ENCODE assay signal across 11 mouse cellular contexts in the genomic region with DNA sequence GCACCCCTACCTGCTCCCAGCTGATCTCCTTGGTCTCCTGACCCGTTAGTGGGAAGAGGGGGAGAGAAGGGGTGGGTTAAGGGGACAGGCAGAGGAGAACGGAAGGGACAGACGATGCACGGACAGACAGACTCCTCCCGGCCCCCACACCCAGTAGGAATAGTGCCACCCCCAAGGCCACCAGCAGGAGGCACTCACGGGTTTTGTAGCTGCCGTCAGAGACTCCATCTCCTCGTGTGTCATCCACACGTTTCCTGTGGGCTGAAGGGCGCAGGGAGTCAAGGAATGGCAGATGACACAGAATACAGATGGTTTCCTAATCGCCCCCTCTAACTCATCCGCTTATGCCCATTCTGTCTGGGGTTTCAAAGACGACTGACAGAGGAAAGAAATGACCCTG. TPM values are rescaled to one million over a fixed set of nuclear protein-coding genes. Genes with fewer than 3 reads are reported as not detected.
DNase-seq lines count a peak whose midpoint lies in the region; ATAC-seq and TF ChIP-seq lines count a peak whose summit lies in the region.
"Had no signal": no experiment of that assay in that cellular context is flagged by ENCODE, and none has a peak within 500 bp of the region (broad histone marks: within the 10 kb centered on the region; RNA-seq: fewer than 3 reads in every experiment).

No protein-coding gene starts in this region.

- no peak overlapping the region for H3K27ac ChIP-seq in liver, embryonic 14.5 days
- H3K27ac ChIP-seq in liver, embryonic 11.5 days (ENCODE audit: low read depth, low read length) = no peak overlapping the region
- H3K27ac ChIP-seq in ES-Bruce4 (ENCODE audit: insufficient read depth, low read length) = no peak overlapping the region

- no peak for TF ChIP-seq EP300 in liver, embryonic 14.5 days (IDR thresholded peaks at IDR 0.05; ENCODE audit: low read depth)
- peak; percentile 58; the same call in 1 of the 2 replicates for TF ChIP-seq EP300 in ES-Bruce4 (IDR thresholded peaks at IDR 0.05; ENCODE audit: insufficient read depth, low read depth, low read length)

- no peaks in the 10 kb centered on the region for H3K9me3 ChIP-seq in liver, embryonic 14.5 days (ENCODE audit: control insufficient read depth, low read length)
- H3K9me3 ChIP-seq in liver, embryonic 11.5 days (ENCODE audit: control insufficient read depth, low read length) = no peaks in the 10 kb centered on the region
- no peaks in the 10 kb centered on the region for H3K9me3 ChIP-seq in ES-Bruce4 (replicated peaks; ENCODE audit: control insufficient read depth, insufficient read depth, low read length, poor library complexity, severe bottlenecking)

- no peak for ATAC-seq in liver, embryonic 14.5 days (ENCODE audit: insufficient read depth)
- no peak for ATAC-seq in liver, embryonic 11.5 days (replicated peaks; ENCODE audit: low FRiP score)
- ATAC-seq: Patski had no signal

- no peak overlapping the region for H3K4me3 ChIP-seq in liver, embryonic 14.5 days (ENCODE audit: insufficient read depth in 1 of 2, low read depth in 2 of 2, low read length in 2 of 2)
- H3K4me3 ChIP-seq in liver, embryonic 11.5 days (ENCODE audit: low read depth, low read length) = no peak overlapping the region
- peak overlapping the region; percentile 61 for H3K4me3 ChIP-seq in ES-Bruce4 (ENCODE audit: low read depth, low read length)

- peaks cover 2% of the 10 kb centered on the region; the same call in 1 of the 2 replicates for H3K27me3 ChIP-seq in liver, embryonic 14.5 days (ENCODE audit: control insufficient read depth, insufficient read depth, low read length)
- H3K27me3 ChIP-seq in liver, embryonic 11.5 days (replicated peaks; ENCODE audit: control insufficient read depth, insufficient read depth, low read length) = peaks cover 6% of the 10 kb centered on the region; the same call in 1 of the 2 replicates
- no peaks in the 10 kb centered on the region for H3K27me3 ChIP-seq in ES-Bruce4 (ENCODE audit: control insufficient read depth, insufficient read depth, low read length, poor library complexity, severe bottlenecking)
- H3K27me3 ChIP-seq: Patski had no signal

- no peak for TF ChIP-seq POLR2A in ES-Bruce4 (IDR thresholded peaks at IDR 0.05; ENCODE audit: insufficient read depth, low read length)

- H3K36me3 ChIP-seq in liver, embryonic 14.5 days (replicated peaks; ENCODE audit: control insufficient read depth, insufficient read depth, low read depth) = no peaks in the 10 kb centered on the region
- no peaks in the 10 kb centered on the region for H3K36me3 ChIP-seq in liver, embryonic 11.5 days (ENCODE audit: control insufficient read depth, insufficient read depth, low read length)
- H3K36me3 ChIP-seq in ES-Bruce4 (ENCODE audit: control insufficient read depth, insufficient read depth, low read length, poor library complexity, severe bottlenecking) = no peaks in the 10 kb centered on the region

- H3K9ac ChIP-seq in liver, embryonic 14.5 days (replicated peaks) = no peak overlapping the region
- no peak overlapping the region for H3K9ac ChIP-seq in liver, embryonic 11.5 days (ENCODE audit: low read depth, low read length)
- H3K9ac ChIP-seq in ES-Bruce4 (ENCODE audit: low read depth, poor library complexity, severe bottlenecking) = peak overlapping the region; percentile 6; the same call in 1 of the 2 replicates

- DNase-seq in cerebellum, adult 9-10 months = peak; percentile 37
- DNase-seq in cerebellum, adult 18-20 months = no peak
- DNase-seq in liver, embryonic 14.5 days (ENCODE audit: low read depth in 3 of 3, low spot score in 3 of 3) = no peak
- DNase-seq in liver, embryonic 11.5 days (ENCODE audit: low spot score) = no peak
- DNase-seq in retina, embryonic 14.5 days (ENCODE audit: low spot score) = peak; percentile 57
- no peak for DNase-seq in left cerebral cortex, adult 9 months (ENCODE audit: low spot score in 2 of 2)
- no peak for DNase-seq in heart, adult 9 months (ENCODE audit: low spot score in 2 of 2)
- DNase-seq: kidney, postnatal 14 days had no signal

- H3K4me2 ChIP-seq in liver, embryonic 14.5 days (ENCODE audit: low read depth) = no peak overlapping the region
- no peak overlapping the region for H3K4me2 ChIP-seq in liver, embryonic 11.5 days

- WGBS in liver, embryonic 14.5 days (ENCODE audit: insufficient replicate concordance) = 16% methylated on average over 12 of the region's 13 CpGs
- 22% methylated on average over 13 of the region's 13 CpGs for WGBS in liver, embryonic 11.5 days

- peak; percentile 62 for TF ChIP-seq CTCF in liver, embryonic 14.5 days (IDR thresholded peaks at IDR 0.05; ENCODE audit: low read depth)
- TF ChIP-seq CTCF in ES-Bruce4 (IDR thresholded peaks at IDR 0.05; ENCODE audit: low read depth, low read length) = peak; percentile 80

- peaks cover 15 to 26% of the 10 kb centered on the region in 2 experiments for H3K4me1 ChIP-seq in liver, embryonic 14.5 days (replicated peaks; ENCODE audit: control insufficient read depth in 2 of 2, insufficient read depth in 2 of 2, low read length in 1 of 2)
- peaks cover 25% of the 10 kb centered on the region for H3K4me1 ChIP-seq in liver, embryonic 11.5 days (replicated peaks; ENCODE audit: control insufficient read depth, insufficient read depth, low read length)
- no peaks in the 10 kb centered on the region for H3K4me1 ChIP-seq in ES-Bruce4 (ENCODE audit: control insufficient read depth, insufficient read depth, low read length)

RNA-seq across cellular contexts. Expression of gene Hrc, which starts 8.5 kb away (rescaled TPM):
- polyA plus RNA-seq in liver, embryonic 14.5 days (2012; rRNA removed) = 0.02 and 0.07 TPM in 2 replicates
- not detected in 2 replicates for polyA plus RNA-seq in liver, embryonic 14.5 days (2014; fragmentation: Nextera tagmentation; extraction: Ambion mirVana)
- 0.12 and 0.30 TPM in 2 replicates for polyA plus RNA-seq in liver, embryonic 11.5 days (2014; fragmentation: Nextera tagmentation; extraction: Ambion mirVana)
- 5.2 and 6.9 TPM in 2 replicates for polyA plus RNA-seq in ES-Bruce4 (2011; ENCODE audit: insufficient read depth, insufficient read length, low read depth, missing spikeins)

RNA-seq across cellular contexts. Expression of gene Trpm4, which starts 10.0 kb away (rescaled TPM):
- 0.70 and 0.87 TPM in 2 replicates for polyA plus RNA-seq in liver, embryonic 14.5 days (2012; rRNA removed)
- 0.43 and 0.60 TPM in 2 replicates for polyA plus RNA-seq in liver, embryonic 14.5 days (2014; fragmentation: Nextera tagmentation; extraction: Ambion mirVana)
- 2.3 and 3.9 TPM in 2 replicates for polyA plus RNA-seq in liver, embryonic 11.5 days (2014; fragmentation: Nextera tagmentation; extraction: Ambion mirVana)
- polyA plus RNA-seq in ES-Bruce4 (2011; ENCODE audit: insufficient read depth, insufficient read length, low read depth, missing spikeins) = 18.9 and 19.8 TPM in 2 replicates

RNA-seq across cellular contexts. Expression of gene Ppfia3, which starts 23.3 kb away (rescaled TPM):
- 0.21 and 0.22 TPM in 2 replicates for polyA plus RNA-seq in liver, embryonic 14.5 days (2012; rRNA removed)
- polyA plus RNA-seq in liver, embryonic 14.5 days (2014; fragmentation: Nextera tagmentation; extraction: Ambion mirVana) = 0.25 TPM in 1 of 2 replicates, not detected in the other
- polyA plus RNA-seq in liver, embryonic 11.5 days (2014; fragmentation: Nextera tagmentation; extraction: Ambion mirVana) = 2.0 and 2.1 TPM in 2 replicates
- 7.2 and 9.3 TPM in 2 replicates for polyA plus RNA-seq in ES-Bruce4 (2011; ENCODE audit: insufficient read depth, insufficient read length, low read depth, missing spikeins)

RNA-seq across cellular contexts. Expression of gene Lin7b, which starts 26.8 kb away (rescaled TPM):
- polyA plus RNA-seq in liver, embryonic 14.5 days (2012; rRNA removed) = 0.10 and 0.23 TPM in 2 replicates
- 0.20 TPM in 1 of 2 replicates, not detected in the other for polyA plus RNA-seq in liver, embryonic 14.5 days (2014; fragmentation: Nextera tagmentation; extraction: Ambion mirVana)
- polyA plus RNA-seq in liver, embryonic 11.5 days (2014; fragmentation: Nextera tagmentation; extraction: Ambion mirVana) = 0.35 TPM in 1 of 2 replicates, not detected in the other
- polyA plus RNA-seq in ES-Bruce4 (2011; ENCODE audit: insufficient read depth, insufficient read length, low read depth, missing spikeins) = 0.88 TPM in 1 of 2 replicates, not detected in the other
- polyA plus RNA-seq: liver, embryonic 16.5 days had no signal

RNA-seq across cellular contexts. Expression of gene Snrnp70, which starts 52.0 kb away (rescaled TPM):
- 132 and 203 TPM in 2 replicates for polyA plus RNA-seq in liver, embryonic 14.5 days (2012; rRNA removed)
- polyA plus RNA-seq in liver, embryonic 14.5 days (2014; fragmentation: Nextera tagmentation; extraction: Ambion mirVana) = 28.0 and 28.8 TPM in 2 replicates
- polyA plus RNA-seq in liver, embryonic 11.5 days (2014; fragmentation: Nextera tagmentation; extraction: Ambion mirVana) = 51.6 and 64.4 TPM in 2 replicates
- 686 and 799 TPM in 2 replicates for polyA plus RNA-seq in ES-Bruce4 (2011; ENCODE audit: insufficient read depth, insufficient read length, low read depth, missing spikeins)

Comparison
In these comparisons a context has a peak if more than half of its experiments do, and no peak if none do; other contexts are left out.
1. DNase-seq: peak in cerebellum, adult 9-10 months (single experiment) and retina, embryonic 14.5 days (single experiment); none in cerebellum, adult 18-20 months (0 of 2), liver, embryonic 14.5 days (0 of 3), liver, embryonic 11.5 days (single experiment), left cerebral cortex, adult 9 months (0 of 2) and heart, adult 9 months (0 of 2).